Mouse (Mus musculus) lung, postnatal 0 days (tissue): Measurements from ENCODE around the gene Senp7. TPM values are rescaled to one million over a fixed set of nuclear protein-coding genes. Genes with fewer than 3 reads are reported as not detected.
A peak's percentile ranks its signal among the peaks of the same experiment; 100 is the strongest.
"Not testable (repeated sequence)": the region's sequence is repeated elsewhere in the genome, so short reads cannot be mapped to it uniquely, and the experiment has no call there.

Experiments used
- ATAC-seq: fragments of 200-750 bp; cut with Nextera tagmentation; 2 replicates; pipeline ENCODE4 v1.8.0; 2017; ENCODE audit warnings: moderate library complexity
- DNase-seq: peaks from one replicate; pipeline ENCODE4 v3.0.0-alpha.2; 2016; ENCODE audit warnings: low spot score
- H3K27ac ChIP-seq: fragments of 300-500 bp; sonication (generic); 2 replicates; pipeline ENCODE4 v1.5.1; 2014; ENCODE audit warnings: antibody characterized with exemption, mild to moderate bottlenecking, low read length, mixed read lengths
- H3K27me3 ChIP-seq: fragments of 300-500 bp; sonication (generic); replicated peaks from 2 replicates; pipeline ENCODE4 v1.6.1; 2014; ENCODE audit warnings: low read length, mixed read lengths; ENCODE audit not compliant: insufficient read depth
- H3K36me3 ChIP-seq: fragments of 300-500 bp; sonication (generic); 2 replicates; pipeline ENCODE4 v1.6.1; 2014; ENCODE audit warnings: low read length, mixed read lengths; ENCODE audit not compliant: insufficient read depth
- H3K4me1 ChIP-seq: fragments of 300-500 bp; sonication (generic); 2 replicates; pipeline ENCODE4 v1.6.1; 2014; ENCODE audit warnings: antibody characterized with exemption, low read depth, low read length, mixed read lengths; ENCODE audit not compliant: insufficient read depth
- H3K4me2 ChIP-seq: fragments of 300-500 bp; sonication (generic); replicated peaks from 2 replicates; pipeline ENCODE4 v1.6.1; 2014; ENCODE audit warnings: low read depth, mild to moderate bottlenecking, low read length, moderate library complexity, mixed read lengths
- H3K4me3 ChIP-seq: fragments of 300-500 bp; sonication (generic); 2 replicates; pipeline ENCODE4 v1.5.1; 2014; ENCODE audit warnings: low read depth, low read length
- H3K9ac ChIP-seq: fragments of 300-500 bp; sonication (generic); replicated peaks from 2 replicates; pipeline ENCODE4 v1.6.1; 2014; ENCODE audit warnings: low read depth, mild to moderate bottlenecking
- H3K9me3 ChIP-seq: fragments of 300-500 bp; sonication (generic); 2 replicates; pipeline ENCODE4 v1.6.1; 2016; ENCODE audit warnings: low read length, mixed read lengths
- CTCF ChIP-seq: IDR thresholded peaks from 2 replicates; pipeline ENCODE4 v1.5.1; 2016; ENCODE audit warnings: antibody characterized with exemption, mild to moderate bottlenecking
- EP300 ChIP-seq: IDR thresholded peaks from 2 replicates; pipeline ENCODE4 v1.6.1; 2016; ENCODE audit warnings: antibody characterized with exemption, mild to moderate bottlenecking, control low read depth
- WGBS: fragments of 180-500 bp; shearing (Covaris S2); extraction: QIAGEN DNeasy Blood & Tissue Kit; methylation state at CpG from one replicate; pipeline ENCODE4 v1.1.7; 2014; 5-methylcytosine and 5-hydroxymethylcytosine counted together
- polyA plus RNA-seq: library from polyadenylated mRNA; unstranded; fragments of >200 nt; fragmentation: Nextera tagmentation; extraction: Ambion mirVana; gene quantifications from 2 replicates; pipeline ENCODE4 v1.2.1, GENCODE M21; 2015

Senp7 gene
- polyA plus RNA-seq, 1 experiment from 2014 or later, result 19.9 TPM

- 60% methylated on average over 11 of the region's 11 CpGs for WGBS
- Histone ChIP-seq H3K27ac (no peak overlapping the region), H3K36me3 (no peaks in the 10 kb centered on the region), H3K4me3 (no peak overlapping the region), H3K27me3 (no peaks in the 10 kb centered on the region), H3K9ac (no peak overlapping the region), H3K9me3 (no peaks in the 10 kb centered on the region), H3K4me1 (no peaks in the 10 kb centered on the region), H3K4me2 (no peak overlapping the region)
- ATAC-seq (no peak), DNase-seq (no peak)
- TF ChIP-seq CTCF (no peak), EP300 (no peak)
Observed at GRCm38 (mm10) chr16:56062981-56063380, 14.8 kb downstream of the Senp7 start.

- Histone ChIP-seq H3K27me3 (no peaks in the 10 kb centered on the region), H3K4me3 (peak overlapping the region; percentile 41), H3K36me3 (no peaks in the 10 kb centered on the region), H3K4me1 (no peaks in the 10 kb centered on the region), H3K4me2 (peak overlapping the region; percentile 56), H3K9me3 (no peaks in the 10 kb centered on the region), H3K27ac (no peak overlapping the region), H3K9ac (no peak overlapping the region)
- peak; percentile 95 for ATAC-seq
- TF ChIP-seq CTCF (peak; percentile 85), EP300 (no peak)
- 5% methylated on average over 20 of the region's 20 CpGs for WGBS
- DNase-seq, result peak; percentile 94
Observed at GRCm38 (mm10) chr16:56064334-56064990, 16.3 kb downstream of the Senp7 start.

- WGBS, result 50% methylated on average over 8 of the region's 8 CpGs
- Histone ChIP-seq H3K4me1 (no peaks in the 10 kb centered on the region), H3K4me3 (no peak overlapping the region), H3K27ac (no peak overlapping the region), H3K9ac (no peak overlapping the region), H3K4me2 (no peak overlapping the region), H3K9me3 (no peaks in the 10 kb centered on the region), H3K36me3 (no peaks in the 10 kb centered on the region), H3K27me3 (no peaks in the 10 kb centered on the region)
- no peak for TF ChIP-seq CTCF
- no peak for DNase-seq
- no peak for ATAC-seq
Observed at GRCm38 (mm10) chr16:56066113-56066512, 18.0 kb downstream of the Senp7 start.

- H3K36me3 ChIP-seq, result no peaks in the 10 kb centered on the region
- no peak overlapping the region for H3K27ac ChIP-seq
Observed at GRCm38 (mm10) chr16:56068523-56069070, 20.5 kb downstream of the Senp7 start.

GRCm38 (mm10) chr16:56071317-56072232, 23.4 kb downstream of the Senp7 start:
- H3K9me3 ChIP-seq, result no peaks in the 10 kb centered on the region
- DNase-seq (no peak), ATAC-seq (peak; percentile 5; the same call in 1 of the 2 replicates)
- no peaks in the 10 kb centered on the region; the same call in 1 of the 2 replicates for H3K4me1 ChIP-seq
- no peak overlapping the region for H3K27ac ChIP-seq
- WGBS, result 37% methylated on average over 5 of the region's 5 CpGs
- no peaks in the 10 kb centered on the region for H3K36me3 ChIP-seq
- TF ChIP-seq CTCF, result no peak
- TF ChIP-seq EP300, result no peak
- H3K9ac ChIP-seq, result no peak overlapping the region
- no peak overlapping the region for H3K4me3 ChIP-seq
- H3K4me2 ChIP-seq, result no peak overlapping the region
- no peaks in the 10 kb centered on the region for H3K27me3 ChIP-seq

More at GRCm38 (mm10) chr16:56068523-56069070, 20.5 kb downstream of the Senp7 start:
- Histone ChIP-seq H3K9me3 (no peaks in the 10 kb centered on the region), H3K4me2 (no peak overlapping the region), H3K4me3 (no peak overlapping the region), H3K27me3 (no peaks in the 10 kb centered on the region), H3K9ac (no peak overlapping the region), H3K4me1 (no peaks in the 10 kb centered on the region)
- DNase-seq, result no peak
- WGBS, result 88% methylated on average over 6 of the region's 6 CpGs
- no peak for TF ChIP-seq EP300
- TF ChIP-seq CTCF, result no peak
- ATAC-seq, result no peak

- ATAC-seq (no peak), DNase-seq (no peak)
- TF ChIP-seq EP300 (no peak), CTCF (no peak)
- Histone ChIP-seq H3K9ac (no peak overlapping the region), H3K27me3 (no peaks in the 10 kb centered on the region), H3K4me3 (no peak overlapping the region), H3K4me2 (no peak overlapping the region), H3K27ac (no peak overlapping the region), H3K4me1 (no peaks in the 10 kb centered on the region; the same call in 1 of the 2 replicates), H3K36me3 (no peaks in the 10 kb centered on the region), H3K9me3 (no peaks in the 10 kb centered on the region)
- WGBS, result 66% methylated on average over 6 of the region's 6 CpGs
Observed at GRCm38 (mm10) chr16:56072533-56072932, 24.4 kb downstream of the Senp7 start.

GRCm38 (mm10) chr16:56073150-56073549, 25.0 kb downstream of the Senp7 start:
- not testable (repeated sequence) for H3K9me3 ChIP-seq, H3K4me1 ChIP-seq
- WGBS, result 81% methylated on average over 6 of the region's 6 CpGs

More at GRCm38 (mm10) chr16:56073150-56073549, 25.0 kb downstream of the Senp7 start:
- not testable (repeated sequence) for ATAC-seq, H3K36me3 ChIP-seq, DNase-seq, H3K4me3 ChIP-seq, H3K27me3 ChIP-seq, H3K27ac ChIP-seq, H3K9ac ChIP-seq, H3K4me2 ChIP-seq
